Mouse (Mus musculus): Measurements from ENCODE around the gene Stip1. TPM values are rescaled to one million over a fixed set of nuclear protein-coding genes. Genes with fewer than 3 reads are reported as not detected.
"Not testable (repeated sequence)": the region's sequence is repeated elsewhere in the genome, so short reads cannot be mapped to it uniquely, and the experiment has no call there.

The Stip1 gene
- total RNA-seq, 2 experiments from 2014 or later: 80.7 to 91.9 TPM

DNA sequence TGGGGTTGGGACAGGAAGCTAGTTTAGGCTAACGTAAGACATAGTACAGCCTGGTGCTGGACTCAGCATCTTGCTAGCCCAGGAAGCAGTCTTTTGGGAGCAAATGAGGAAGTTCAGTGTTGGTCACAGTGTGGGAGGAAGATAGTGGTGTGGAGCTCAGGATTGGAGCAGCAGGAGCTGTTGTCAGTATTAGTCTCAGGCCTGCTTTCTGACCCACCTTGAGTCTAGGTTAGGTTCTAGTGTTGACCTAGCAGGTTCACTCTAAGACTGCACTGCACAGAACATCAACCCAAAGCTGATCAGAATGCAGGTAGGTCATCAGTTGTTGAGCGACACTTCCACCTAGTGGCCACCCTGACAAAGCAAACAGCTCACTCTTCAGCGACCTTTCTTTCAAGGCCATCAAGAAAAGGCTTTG lies 19.5 kb downstream of the Stip1 start:
- no peak for DNase-seq
- intact Hi-C loops (cut with DNase I): no loop called here

- no peak for DNase-seq
- intact Hi-C loops (cut with DNase I): loop anchor here (5.0 kb wide), 1 partner anchor 87 kb away; the partner anchor contains the start of gene Kcnk4
Measured at GRCm38 (mm10) chr19:7019191-7019590, 20.6 kb downstream of the Stip1 start, which contains the start of gene Fermt3. Gene Fermt3 (minus strand): TSS chr19:7019469.

DNA sequence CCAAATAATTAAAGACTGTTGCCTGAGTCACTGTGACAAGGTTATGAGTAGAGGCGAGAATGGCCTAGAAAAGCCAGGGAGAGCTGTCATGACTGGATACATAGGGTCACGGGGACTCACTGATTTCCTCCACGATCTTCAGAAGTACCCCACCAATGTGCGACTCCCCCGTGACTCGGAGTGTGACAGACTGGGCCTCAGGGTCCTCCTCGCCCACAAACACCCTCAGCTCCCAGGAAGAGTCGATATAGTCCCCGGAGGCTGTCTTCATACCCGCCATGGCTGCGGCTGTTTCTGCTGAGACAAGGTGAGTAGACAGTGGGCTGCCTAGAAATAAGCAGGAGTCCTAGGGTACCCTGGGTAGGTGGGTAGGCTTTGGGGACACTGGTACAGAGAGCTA lies 21.2 kb downstream of the Stip1 start:
- intact Hi-C loops (cut with DNase I): loop anchor here (5.0 kb wide), 1 partner anchor 86 kb away; the partner anchor contains the start of gene Kcnk4
- no peak for DNase-seq

- DNase-seq: no peak
- intact Hi-C loops (cut with DNase I): loop anchor here (5.0 kb wide), 1 partner anchor 85 kb away; the partner anchor contains the start of gene Kcnk4
Measured at GRCm38 (mm10) chr19:7017541-7018457, 22.0 kb downstream of the Stip1 start.

DNA sequence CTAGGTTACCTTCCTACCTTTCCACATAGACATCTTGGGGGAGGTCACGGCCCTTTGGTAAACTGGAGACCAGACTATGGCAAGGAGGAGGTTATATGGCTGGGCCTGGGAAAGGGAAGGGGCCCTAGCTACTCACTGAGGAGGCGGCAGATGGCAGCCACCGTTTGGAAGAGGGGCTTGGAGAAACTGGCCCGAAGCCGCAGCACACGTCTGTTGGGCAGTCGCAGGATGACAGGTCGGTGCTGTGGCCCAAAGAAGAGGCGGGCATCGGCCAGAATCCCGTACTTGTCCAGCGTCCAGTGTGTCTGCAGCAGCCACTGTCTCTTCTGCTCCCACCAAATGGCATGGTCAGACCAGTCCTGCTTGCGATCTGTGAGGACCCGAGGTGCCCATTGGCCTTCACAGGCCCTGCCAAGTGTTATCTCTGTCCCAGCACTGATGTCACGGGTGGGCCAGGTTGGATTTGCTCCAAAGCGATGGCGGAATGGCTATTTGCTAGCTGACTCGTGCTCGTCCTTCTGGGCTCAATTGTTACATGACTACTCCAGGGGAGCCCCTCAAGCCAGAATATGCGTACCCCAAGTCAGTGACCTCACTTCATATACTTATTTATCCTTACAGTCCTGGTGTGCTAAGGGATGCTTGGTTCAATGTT lies 25.2 kb downstream of the Stip1 start:
- intact Hi-C loops (cut with DNase I): loop anchor here (5.0 kb wide), 1 partner anchor 82 kb away; the partner anchor contains the start of gene Kcnk4
- no peak for DNase-seq

DNA sequence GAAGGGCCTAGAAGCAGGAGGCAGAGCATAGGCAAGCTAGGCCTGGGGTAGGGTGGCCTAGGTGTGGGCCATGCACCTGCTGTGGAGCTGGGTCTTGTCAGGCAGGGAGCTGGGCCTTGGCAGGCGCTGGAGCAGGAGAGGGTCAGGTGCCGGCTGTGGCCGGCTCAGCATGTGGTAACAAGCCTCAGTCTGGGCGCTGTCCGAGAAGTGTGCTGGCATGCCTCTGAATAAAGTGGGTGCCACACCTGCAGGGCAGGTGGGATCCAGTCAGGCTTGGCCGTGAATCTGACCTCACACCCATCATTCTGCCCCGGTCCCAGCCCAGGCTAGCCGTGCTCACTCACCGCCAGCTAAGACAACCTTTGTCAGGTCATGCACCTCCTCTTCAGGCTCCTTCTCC lies 25.8 kb downstream of the Stip1 start:
- no peak for DNase-seq
- intact Hi-C loops (cut with DNase I): no loop called here

DNA sequence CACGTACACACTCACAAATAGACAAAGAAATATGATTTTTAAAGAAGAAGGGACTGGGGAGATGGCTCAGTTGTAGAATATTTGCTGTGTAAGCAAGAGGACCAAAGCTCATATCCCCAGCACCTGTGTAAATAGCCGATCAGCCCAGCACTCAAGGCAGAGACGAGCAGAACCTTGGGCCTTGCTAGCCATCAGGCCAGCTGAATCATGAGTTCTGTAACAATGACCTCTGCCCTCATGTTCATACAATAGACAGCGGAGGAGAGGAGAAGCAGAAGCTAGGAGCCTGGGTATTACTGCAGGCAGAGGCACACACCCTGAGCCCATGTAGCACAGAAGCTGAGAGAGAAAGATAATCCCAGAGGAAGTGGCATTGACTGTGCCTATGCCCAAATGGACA lies 27.3 kb downstream of the Stip1 start:
- no peak for DNase-seq
- intact Hi-C loops (cut with DNase I): no loop called here

DNA sequence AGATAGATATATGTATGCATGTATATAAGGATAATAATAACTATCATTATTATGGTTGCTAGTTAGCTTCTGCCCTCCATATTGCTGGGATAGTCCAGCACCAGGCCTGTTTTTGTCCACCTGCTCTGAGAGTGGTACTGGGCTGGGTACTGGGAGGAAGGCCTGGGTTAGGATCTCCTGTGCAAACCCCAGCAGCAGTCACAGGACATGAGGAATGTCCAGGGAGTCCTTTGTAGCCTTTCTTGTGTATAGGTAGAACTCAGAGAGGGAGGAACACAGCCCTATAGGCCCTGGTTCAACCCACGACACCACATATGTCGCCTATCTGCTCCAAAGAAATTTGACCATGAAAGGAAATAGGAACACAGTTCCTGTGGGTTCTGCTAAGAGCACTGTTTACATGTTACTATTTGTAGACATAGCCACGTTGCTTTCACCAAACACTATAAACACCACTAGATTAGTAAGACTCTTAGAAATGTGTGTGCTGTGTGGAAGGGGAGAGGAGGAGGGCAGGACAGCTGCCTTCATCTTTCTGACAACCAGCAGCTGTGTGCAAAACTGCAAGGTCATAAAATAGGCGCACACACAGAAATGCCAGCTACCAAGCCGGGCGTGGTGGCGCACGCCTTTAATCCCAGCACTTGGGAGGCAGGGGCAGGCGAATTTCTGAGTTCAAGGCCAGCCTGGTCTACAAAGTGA lies 32.7 kb downstream of the Stip1 start:
- DNase-seq: no peak
- intact Hi-C loops (cut with DNase I): no loop called here

GRCm38 (mm10) chr19:6999360-7000063 lies 40.3 kb downstream of the Stip1 start:
- no peak for DNase-seq
- intact Hi-C loops (cut with DNase I): loop anchor here (5.0 kb wide), 1 partner anchor 38 kb away; the partner anchor contains the start of gene Stip1

DNA sequence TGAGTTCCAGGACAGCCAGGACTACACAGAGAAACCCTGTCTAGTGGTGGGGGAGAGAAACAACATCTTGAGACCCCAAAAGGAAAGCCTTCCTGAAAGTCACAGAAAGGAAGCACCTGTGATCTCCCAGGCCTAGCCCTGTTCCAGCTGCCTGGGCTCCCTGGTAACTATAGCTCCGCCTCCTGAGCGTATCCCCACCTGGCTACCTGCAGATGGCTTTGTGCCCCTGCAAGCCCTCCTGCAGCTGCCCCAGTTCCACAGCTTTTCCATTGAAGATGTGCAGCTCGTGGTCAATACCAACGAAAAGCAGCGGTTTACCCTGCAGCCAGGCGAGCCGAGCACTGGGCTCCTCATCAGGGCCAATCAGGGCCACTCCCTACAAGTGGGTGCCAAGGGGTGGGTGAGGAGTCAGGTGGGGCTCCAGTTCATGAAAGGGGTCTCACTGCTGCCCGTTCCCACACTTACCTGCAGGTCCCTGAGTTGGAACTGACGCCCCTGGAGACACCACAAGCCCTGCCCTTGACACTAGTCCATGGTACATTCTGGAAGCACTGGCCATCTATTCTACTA lies 42.0 kb downstream of the Stip1 start:
- DNase-seq: no peak
- intact Hi-C loops (cut with DNase I): loop anchor here (5.0 kb wide), 1 partner anchor 39 kb away; the partner anchor contains the start of gene Stip1

DNA sequence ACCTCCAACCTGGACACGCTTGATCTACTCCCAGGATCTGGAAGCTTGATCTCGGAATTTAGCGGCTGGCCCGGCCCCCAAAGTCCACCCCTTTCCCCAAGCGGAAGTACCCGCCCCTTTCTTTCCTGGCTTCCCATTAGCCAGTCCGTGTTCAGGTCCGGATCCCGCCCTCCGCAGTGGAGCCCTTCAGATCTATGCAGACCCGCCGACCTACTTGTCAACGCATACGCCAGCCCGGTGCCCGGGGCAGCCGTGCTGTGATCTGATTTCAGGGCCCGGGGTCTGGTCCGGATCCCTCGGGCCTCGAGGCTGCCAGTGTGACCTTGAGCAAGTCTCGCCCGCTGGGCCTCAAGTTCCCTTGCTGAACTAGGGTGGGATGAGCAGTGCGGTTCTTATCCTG lies 43.8 kb downstream of the Stip1 start, which contains the start of the genes Nudt22 and Trpt1:
Gene Nudt22, minus strand, starts transcription at position 112 of the 400 bp plus-strand sequence.
Gene Trpt1, plus strand, starts transcription at position 126 of the 400 bp plus-strand sequence.
- intact Hi-C loops (cut with DNase I): loop anchor here (5.0 kb wide), 1 partner anchor 41 kb away; the partner anchor contains the start of gene Stip1
- DNase-seq: peak; percentile 83 to 86

- peak in 1 of 2 experiments; percentile 26 for DNase-seq
Measured at GRCm38 (mm10) chr19:6995255-6995991, 44.3 kb downstream of the Stip1 start.

GRCm38 (mm10) chr19:6994489-6994888 lies 45.3 kb downstream of the Stip1 start:
- intact Hi-C loops (cut with DNase I): no loop called here
- DNase-seq: no peak

More at GRCm38 (mm10) chr19:6995255-6995991, 44.3 kb downstream of the Stip1 start:
- intact Hi-C loops (cut with DNase I): loop anchor here (5.0 kb wide), 1 partner anchor 42 kb away; the partner anchor contains the start of gene Stip1

- intact Hi-C loops (cut with DNase I): no loop called here
- no peak for DNase-seq
Measured at GRCm38 (mm10) chr19:6994002-6994401, 45.8 kb downstream of the Stip1 start.

DNA sequence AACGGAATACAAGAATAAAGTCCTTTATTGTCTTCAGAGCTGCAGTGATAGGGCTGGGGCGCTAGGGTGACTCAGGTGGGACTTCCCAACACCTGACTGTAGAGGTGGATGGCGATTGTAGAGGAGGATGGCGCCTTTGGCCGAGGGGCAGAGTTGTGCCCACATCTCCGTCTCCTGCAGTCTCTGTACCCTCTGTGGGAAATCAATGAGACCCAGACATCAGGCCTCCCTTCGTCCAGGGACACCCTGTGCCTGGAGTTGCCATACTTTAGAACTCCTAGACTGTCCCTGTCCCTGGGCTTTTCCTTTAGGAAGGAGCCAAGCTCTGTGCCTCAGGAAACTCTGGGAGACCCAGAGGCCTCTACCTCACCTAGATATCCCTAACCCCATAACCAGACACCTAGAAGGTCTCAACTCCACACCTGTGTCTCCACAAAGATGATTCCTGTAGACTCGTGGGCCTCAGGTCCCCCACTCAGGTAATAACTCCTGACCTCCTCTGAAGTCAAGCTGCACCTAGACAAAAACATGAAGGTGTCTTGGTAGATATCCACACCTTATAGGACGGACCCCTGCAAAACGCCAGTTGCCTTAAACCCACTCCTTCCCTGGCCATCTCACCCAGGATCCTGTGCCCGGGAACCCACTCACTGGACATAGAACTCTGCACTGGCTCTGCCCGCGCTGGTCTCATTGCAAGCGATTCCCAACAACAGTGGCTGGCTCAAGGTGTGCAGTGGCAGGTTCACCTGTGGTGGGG lies 46.6 kb downstream of the Stip1 start:
- intact Hi-C loops (cut with DNase I): no loop called here

DNA sequence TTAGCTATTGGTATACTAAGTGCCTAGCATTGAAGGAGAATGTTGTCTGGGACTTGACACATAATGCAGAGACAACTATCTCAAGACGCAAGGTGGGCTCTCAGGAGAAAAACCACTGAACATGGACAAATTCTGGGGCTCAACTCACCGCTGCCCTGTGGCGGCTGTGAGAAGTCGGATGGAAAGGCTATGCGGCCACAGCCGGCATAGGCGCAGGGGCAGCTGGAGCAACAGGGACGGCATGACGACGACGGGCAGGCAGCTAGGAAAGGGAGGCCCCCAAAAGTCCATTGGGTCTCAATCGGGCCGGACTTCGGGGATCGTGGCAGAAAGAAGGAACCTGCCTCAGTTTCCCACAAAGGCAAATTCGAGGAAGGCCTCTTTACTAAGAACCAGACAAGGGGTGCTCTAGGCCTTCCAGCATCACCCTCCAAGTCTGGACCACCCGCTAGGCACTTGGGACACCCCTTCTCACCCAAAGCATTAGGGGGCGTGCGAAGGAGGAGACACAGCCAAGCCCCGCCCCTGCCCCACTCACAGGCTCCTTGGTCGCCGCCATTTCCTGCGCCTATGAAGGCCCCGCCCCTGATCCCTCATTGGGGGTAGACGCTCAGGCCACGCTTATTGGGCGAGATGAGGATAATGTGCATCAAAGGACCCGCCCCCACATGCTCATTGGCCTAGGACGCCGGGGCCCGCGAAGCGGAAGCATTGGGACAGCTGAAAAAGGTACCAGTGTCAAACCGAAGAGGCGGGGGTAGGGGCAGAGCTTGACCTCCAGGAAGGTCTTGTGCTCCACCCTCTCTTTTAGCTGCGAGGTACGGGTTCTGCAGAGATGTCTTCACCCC lies 47.5 kb downstream of the Stip1 start, which contains the start of gene Dnajc4:
Gene Dnajc4, minus strand, starts transcription at position 562 of the 848 bp plus-strand sequence.
- intact Hi-C loops (cut with DNase I): no loop called here

More for the DNA sequence above, 46.6 kb downstream of the Stip1 start:
- DNase-seq: no peak

GRCm38 (mm10) chr19:6991166-6991565 lies 48.6 kb downstream of the Stip1 start:
- DNase-seq; intact Hi-C loops (cut with DNase I): not testable (repeated sequence)

More for the DNA sequence above, 47.5 kb downstream of the Stip1 start, which contains the start of gene Dnajc4:
- DNase-seq: peak; percentile 88 to 93
